Mouse (Mus musculus) gastrocnemius, postnatal 4 days (tissue): ENCODE measurements around the gene Zzef1. TPM values are rescaled to one million over a fixed set of nuclear protein-coding genes. Genes with fewer than 3 reads are reported as not detected.

Source experiments
- DNase-seq, 2 experiments: peaks; one replicate each; pipeline ENCODE4 v3.0.0; 2021 to 2022; ENCODE audit warnings: low spot score in 2 of 2, mixed read lengths in 2 of 2
- total RNA-seq, 2 experiments: library from RNA; stranded (reverse); gene quantifications; 2 replicates each; pipeline ENCODE4 v1.2.3; 2021

Gene Zzef1
- total RNA-seq, 2 experiments from 2014 or later = 29.5 to 34.7 TPM

DNA sequence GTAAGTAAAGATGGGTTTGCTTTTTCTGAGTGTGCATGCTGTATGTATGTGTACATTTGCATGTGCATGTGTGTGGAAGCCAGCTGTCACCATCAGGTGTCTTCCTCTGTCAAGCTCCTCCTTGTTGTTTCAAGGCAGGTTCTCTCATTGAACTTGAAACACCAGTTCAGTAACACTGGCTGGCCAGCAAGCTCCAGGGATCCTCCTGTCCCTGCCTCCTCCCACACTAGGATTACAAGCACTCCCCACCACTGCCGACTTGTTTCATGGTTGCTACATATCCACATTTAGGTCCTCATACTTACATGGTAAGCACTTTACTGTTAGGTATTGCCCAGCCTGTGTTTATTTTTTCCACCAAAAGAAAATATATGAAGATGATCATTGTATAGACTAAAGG, 96.6 kb downstream of the Zzef1 start:
- DNase-seq = no peak

DNA sequence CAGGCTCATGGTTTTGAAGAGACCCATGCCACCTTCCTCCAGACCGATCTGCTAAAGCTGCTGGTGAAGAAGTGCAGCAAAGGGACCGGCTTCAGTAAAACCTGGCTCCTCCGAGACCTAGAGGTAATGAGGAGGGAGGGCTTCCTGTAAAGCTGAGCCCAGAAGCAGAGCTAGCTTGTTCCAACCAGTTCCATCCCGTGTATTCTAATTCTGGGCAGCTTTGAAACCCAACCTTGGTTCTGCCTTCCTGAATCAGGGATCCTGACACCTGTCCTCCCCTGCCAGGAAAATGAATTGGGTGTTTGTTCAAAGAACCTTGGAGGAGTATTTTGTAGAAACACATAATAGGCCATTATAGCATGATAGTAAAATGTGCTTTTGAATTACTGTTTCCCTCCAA, 112.4 kb downstream of the Zzef1 start:
- no peak for DNase-seq

DNA sequence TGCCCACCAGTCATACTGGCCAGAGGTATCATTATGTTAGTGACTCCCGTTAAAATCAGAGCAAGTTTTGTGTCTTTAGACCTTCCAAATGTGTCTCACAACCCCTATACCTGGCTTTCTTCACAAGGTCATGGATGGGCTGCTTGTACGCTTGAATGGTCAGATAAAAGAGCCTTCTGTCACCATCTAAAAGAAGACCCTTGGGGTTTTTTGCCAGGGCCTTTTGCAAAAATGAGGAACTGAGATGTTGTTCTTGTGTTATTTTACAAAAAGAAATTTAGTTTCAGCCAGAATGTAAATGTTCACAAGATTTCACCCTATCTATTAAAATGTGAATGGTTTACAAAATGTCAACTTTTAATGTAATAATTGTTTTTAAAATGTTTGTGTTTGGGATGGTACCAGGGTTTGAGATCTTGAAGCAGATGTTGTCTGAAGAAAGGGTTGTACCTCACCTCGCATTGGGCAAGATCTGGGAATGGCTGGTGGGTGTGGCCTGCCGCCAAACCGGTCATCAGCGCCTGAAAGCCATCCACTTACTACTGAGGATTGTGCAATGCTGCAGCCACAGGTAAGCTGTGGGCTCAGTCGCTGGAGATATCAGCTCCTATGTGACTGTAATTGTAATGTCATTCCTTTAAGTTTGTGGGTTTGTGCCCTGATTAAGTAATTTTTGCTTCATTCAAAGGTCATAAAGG, 121.4 kb downstream of the Zzef1 start:
- DNase-seq = no peak

DNA sequence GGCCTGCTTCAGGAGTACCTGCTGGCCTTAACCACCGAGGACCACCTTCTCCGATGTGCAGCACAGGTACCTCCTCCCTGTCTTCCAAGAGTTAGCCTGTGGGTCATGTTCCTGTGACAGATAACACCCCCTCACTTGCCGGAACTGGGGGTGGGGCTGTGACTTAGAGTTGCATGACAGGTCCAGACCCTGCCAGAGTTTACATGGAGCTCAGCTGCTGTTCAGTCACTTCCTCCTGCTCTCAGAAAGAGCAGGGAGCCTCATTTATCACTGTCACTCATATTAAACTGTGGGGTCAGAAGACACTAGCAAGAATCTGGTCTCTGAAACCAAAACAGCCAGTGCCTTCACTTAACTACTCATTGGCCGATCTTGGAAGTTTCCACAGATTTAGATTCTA, 127.1 kb downstream of the Zzef1 start:
- DNase-seq = no peak

DNA sequence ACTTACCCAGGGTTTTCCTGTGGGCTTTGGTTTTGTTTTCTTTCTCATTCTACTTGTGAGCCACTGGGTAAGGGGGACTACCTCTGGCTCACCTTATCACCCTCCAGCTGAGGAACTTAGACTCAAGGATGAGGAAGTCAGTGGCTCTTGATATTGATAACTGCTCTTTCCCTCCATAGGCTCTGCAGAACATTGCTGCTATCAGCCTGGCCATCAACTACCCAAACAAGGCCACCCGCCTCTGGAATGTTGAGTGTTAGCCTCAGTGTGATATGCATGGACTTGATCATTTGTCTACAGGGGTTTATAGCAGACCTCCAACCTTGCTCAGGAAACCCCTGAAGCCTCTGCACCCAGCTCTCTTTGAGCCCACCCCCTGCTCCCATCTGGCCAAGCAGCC, 128.4 kb downstream of the Zzef1 start:
- no peak for DNase-seq

DNA sequence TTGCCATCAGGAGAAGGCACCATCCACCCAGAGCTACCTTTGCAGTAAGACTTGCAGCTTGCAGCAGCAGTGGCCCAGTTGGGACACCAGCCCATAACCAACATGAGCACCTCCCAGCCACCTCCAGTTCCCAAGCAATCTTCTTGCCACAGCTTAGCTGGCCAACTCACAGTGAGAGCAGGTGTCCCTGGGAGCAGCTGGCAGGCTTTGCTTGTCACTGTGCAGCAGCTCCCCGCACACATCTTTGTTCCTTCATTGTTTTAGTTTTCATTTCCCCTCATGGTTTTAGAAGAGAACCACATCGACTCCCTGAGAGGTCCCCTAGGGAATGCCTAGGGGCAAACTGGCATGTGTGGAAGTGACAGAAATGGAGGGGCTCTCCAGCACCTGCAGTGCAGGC, 129.0 kb downstream of the Zzef1 start:
- DNase-seq = no peak

DNA sequence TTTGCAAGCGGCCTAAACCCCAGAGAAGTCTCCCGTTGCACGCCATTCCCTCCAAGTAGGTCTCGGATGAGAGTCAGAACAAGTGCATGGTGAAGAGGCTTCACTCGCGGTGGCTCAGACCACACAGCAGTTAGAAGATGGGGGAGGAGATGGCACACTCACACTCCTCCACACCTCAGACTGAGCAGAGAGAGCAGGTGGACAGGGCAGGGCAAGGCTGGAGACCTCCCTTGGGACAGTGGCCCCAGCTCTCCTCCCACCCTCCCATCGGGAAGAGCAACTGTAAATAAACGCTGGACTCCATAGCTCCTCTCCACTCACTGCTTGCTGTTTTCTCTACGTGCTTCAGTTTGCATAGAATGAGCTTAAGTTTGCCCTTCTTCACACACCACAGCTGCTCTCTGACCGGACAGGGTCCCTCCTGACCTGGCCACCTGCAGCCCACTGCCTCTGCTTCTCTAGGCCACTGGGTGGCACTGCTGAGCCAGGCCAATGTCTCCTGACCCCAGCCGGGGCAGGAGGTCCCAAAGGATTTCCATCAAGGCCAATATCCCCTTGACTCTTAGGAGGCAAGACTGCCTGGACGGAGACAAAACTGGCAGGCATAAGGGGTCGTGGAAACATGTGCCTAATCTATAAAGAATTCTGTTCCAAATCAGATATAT, 130.3 kb downstream of the Zzef1 start:
- DNase-seq = peak in 1 of 2 experiments; percentile 58

DNA sequence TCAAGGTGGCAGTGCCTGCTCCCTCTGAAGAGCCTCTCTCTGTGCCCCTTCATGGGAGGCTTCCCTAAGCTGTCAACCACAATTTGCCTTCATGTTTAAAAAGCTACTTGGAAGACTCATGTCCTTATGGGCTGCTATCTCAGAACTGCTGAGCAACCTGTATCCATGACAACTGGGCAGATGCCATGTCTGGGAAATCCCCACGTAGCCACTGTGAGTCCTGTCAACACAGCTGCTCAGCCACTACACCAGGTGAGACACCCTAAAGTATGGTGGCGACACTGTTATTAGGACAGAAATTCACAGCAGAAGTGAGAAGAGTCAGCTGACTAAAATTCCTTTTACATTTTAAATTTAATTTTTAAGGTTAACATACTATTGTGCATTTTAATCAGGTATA, 132.5 kb downstream of the Zzef1 start:
- no peak for DNase-seq

DNA sequence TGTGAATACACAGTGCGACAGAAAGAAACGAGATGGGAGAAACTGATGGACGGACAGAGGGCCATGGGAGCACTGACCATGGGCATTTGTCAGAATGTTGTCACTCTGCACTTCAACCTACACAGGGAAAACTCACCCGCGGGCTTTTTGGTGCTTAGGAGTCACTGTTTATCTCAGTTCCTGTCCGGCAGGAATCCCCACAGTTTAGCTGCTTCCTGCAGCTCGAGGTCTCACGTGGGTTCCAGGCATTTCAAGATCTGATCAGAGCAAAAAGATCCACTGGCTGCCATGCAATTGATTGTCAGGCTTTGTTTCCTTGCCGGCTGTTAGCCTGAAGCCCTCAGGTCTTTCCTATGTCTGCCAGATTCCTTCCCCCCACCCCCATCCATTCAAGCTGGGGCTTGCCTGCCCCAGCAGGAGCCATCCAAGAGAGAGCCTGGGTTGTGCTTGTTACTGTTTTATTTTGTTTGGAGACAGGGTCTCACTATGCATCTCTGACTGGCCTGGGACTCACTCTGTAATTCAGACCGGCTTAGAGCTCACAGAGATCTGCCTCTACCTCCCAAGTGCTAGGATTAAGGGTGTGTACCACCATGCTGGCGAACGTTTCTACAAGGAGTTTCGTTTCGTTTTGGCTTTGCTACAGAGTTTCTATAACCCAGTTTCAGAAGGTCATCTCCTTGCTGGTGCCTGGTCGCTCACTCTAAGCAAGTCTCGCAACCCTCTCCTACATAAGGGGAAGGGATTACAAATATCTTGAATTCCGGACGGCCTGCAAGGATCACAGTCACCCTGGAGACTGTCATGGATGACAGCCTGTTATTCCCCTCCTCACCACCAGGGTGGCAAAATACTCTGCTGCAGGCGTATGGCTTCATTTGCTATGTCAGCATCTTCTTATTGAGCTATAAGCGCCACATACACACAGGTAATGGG, 144.4 kb downstream of the Zzef1 start:
- DNase-seq = peak in 1 of 2 experiments; percentile 42

DNA sequence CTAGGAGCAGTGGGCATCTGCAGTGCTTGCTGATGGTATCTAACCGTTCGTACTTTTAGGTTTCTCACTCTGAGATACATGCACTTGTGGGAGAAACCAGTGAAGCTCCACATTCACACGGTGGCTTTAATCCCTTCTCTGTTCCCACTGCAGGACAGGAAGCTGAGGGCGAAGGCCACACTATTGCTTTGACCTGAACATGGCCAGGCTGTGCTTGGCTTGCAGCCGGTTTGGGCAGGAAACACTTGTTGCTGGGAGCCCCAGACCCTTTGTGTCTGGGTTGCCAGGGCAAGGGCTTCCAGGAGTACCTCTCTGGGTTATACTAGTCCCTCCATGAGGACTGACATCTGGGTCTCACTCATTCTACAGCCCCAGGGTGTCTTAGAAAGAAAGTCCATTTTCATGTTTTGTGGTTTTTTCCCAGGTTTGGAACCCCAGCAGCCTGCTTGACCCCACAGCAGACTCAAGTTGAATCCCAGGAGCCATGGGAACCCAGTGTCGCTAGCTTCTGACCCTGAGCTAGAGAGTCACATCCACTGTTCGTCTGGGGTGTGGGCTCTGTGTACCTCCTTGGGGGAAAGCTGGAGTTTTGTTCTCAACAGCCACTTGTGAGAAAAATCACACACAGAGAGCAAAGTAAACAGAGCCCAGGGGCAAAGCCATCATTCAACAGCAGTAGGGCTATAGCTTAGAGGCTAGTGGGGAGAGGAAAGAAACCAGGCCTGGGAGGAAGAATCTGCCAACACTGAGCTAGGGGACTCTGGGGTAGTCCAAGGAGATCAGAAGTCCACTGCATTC, 149.2 kb downstream of the Zzef1 start:
- DNase-seq = no peak

DNA sequence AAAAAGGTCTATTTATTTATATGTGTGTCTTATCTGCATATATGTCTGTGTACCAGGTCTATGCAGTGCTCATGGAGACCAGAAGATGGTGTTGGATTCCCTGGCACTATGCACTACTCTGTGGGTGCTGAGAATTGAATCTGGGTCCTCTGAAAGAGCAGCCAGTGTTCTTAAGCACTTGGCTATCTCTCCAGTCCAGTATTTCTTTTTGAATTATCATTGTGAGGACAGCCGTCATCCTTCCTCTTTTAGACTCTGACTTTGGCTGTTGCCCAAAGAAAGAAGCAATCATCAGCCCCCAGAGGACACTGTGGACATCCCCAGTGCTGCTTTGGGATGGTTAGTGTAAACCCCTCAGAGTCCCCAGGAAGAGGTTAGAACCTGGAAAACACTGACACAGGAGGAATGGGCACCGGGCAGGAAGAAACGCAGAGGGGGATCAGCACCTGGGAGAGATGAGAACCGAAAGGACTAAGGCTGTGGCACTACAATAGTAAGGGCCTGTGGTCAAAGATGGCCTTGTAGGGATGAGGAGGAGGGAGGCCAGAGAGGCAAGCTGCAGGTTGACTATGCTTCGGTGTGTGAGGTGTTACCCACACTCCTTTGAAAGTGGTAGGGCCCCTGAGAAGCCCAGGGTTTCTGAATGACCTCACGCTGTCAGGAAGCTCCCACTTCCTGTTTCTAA, 150.0 kb downstream of the Zzef1 start:
- no peak for DNase-seq

DNA sequence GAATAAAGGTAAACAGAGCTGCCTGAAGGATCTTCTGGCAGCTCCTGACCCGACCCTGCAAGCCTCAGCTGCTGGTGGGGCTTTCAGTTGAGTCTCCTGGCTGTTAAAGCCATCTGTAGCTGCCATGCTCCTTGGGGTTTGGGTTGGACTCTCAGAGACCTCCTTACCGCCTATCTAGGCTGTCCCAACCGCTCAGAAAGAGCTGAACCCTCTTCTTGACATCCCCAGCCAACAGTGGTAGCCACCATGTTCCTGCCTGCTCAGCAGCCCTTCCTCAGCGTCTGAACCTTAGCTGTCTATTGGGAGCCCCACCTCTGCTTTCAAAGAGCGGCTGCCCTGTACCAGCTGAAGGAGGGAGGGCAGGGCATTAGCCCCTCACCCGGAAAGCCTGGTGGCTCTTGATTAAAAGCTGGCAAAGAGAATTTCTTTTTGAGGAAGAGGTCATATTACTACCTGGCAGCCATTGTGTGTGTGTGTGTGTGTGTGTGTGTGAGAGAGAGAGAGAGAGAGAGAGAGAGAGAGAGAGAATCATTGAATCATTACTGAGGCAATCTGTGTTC, 150.6 kb downstream of the Zzef1 start:
- DNase-seq = no peak

DNA sequence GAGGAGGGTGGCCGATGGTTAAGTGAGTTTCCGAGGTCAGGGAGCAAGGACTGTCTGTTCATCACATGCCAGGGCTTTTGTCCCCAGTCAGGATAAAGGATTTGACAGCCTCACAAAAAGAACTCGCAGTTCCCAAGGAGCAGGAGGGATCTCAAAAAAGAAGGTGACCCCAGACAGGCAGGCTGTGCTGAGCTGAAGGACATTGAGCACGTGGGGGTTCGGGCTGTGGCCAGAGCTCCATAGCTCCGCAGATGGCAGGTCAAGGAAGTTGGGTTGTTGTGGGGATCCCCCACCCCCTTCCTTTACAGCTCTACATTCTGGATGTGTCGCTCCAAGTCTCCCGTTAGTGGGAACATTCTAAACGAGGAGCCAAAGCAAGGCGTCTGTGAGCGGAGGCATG, 151.8 kb downstream of the Zzef1 start:
- DNase-seq = no peak

DNA sequence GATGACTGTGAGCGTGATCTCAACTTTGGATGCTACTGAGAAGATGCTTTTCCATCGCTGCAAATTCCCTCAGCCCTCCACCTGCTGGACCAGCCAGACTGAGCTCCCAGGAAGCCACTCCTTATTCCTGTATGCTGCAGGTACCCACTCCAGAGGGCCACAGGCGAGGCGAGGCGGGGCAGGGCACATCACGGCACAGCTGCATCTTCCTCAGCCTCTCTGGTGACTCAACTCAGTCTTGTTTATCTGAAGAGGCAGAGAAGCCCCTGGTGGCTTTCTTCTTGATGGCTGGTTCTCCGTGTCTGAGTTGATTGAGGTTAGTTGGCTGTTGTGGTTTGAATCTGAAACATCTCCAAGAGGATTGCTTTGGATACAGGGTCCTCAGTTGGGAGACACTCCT, 152.2 kb downstream of the Zzef1 start:
- DNase-seq = no peak

DNA sequence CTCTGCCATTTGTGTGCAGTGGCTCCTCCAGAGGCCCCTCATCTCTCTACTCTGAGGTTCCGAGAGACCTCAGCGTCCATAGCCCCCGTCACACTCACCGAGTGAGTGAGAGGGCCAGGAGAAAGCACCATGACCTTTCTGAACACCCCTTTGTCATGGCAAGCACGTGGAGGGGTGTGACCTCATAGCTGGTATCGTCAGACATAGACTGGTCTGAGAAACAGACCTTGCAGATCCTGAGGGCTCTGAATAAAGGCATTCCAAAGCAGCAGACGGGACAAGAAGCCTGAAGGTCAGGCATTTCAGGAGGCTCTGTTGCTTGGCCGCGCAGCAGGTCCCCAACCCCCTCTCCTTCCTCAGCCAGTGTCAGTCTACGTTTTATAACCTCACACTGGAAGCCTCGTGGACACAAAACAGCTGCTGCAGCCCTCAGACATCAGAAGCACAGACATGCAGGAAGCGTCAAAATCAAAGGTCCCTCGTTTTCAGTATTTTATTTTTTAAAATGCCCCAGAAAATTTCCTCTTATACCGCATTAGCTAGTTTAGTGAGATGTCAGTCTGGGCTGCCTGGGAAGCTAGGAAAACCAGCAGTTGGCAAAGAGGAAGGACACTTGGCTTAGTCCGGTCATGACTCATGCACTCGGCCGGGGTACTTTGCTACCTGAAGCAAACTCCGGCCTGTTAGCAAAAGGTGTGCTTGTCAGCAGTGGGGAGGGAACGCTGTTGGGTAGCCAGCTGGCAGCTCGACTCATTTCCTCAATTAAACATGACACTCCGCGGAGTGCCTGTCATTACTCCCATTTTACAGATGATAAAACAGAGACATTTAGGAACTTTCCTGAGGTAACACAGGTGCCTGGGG, 155.3 kb downstream of the Zzef1 start:
- no peak for DNase-seq

DNA sequence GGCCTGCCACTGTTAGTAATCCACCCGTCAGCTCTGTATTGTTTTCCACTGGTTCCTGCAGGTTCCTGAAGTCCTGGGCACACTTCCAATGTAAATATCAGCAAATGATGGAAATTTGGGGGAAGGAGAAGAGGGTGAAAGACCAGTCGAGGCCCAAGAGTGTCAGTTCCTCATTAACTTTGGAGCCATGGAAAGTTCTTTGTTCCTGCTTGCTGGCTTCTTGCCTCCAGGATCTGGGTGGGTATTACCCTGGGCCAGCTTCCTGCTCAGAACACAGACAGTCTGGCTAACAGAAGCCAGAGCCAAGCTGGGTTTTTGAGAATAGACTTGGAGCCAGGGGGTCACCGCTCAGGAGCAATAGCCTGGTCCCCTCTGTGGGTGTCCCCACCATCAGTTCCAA, 156.2 kb downstream of the Zzef1 start:
- no peak for DNase-seq

DNA sequence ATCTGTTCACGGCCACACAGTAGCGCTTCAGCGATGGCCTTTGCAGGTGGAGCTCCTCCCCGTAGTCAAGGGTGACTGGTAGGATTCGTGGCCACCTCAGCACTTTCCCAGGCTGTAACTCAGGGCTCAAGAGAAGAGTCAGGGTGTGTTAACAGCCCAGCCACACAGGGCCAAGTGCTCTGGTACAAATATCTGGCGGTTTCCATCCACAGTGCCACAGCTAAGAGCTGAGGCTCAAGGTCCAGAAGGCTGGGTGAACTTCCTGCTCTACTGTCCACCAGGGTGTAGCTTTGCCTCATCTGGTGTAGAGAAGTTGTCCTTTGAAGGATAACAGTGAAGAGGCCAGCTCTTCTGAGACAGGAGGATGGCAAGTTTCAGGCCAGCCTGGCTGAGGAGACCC, 156.7 kb downstream of the Zzef1 start:
- no peak for DNase-seq

DNA sequence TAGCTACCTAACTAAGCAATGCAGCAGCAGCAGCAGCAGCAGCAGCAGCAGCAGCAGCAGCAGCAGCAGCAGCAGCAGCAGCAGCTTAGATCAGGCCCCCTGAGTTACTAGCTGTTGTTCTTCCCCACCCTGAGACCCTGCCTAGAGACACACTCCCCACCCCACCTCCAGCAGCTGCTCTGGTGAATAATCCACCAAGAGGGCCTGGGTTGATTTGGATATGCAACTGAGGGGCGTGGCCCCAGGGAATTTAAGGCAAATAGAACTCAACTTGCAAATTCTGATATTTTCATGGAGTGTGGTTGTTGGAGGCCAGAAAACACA, 157.1 kb downstream of the Zzef1 start:
- DNase-seq = no peak

DNA sequence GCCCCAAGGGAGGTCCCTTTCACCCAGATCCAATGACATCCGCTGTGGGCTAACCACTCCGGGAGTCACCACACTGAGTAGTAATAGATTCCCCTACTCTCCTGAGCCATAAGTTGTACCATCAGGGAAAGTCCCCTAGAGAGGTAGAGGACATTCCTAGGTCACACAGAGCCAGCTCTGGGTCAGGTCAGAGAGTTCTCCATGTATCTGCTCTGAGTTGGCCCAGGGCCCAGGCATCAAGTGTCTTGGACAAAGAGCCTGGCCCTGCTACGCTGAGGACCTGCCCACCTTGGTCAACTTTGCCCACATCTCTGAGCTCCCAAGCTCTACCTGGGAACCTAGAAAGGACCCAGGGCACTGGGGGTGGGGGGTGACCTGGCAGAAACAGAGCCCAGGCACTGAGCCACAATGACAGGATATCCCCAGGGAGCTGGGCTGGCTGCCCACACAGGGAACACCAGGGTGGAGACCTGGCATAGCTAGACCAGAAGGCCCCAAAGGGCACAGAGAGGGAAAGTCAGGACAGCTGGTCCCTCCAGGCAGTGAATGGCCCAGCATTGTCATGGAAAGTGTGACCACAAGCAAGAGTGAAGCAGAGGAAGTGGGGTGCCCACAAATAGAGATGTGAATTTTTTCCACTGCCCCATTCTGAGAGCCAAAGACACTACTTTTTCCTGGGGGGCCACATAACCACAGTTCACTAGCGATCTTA, 157.6 kb downstream of the Zzef1 start:
- no peak for DNase-seq
